Mouse (Mus musculus): ENCODE measurements around the gene Zfp866. TPM values are rescaled to one million over a fixed set of nuclear protein-coding genes. Genes with fewer than 3 reads are reported as not detected.
A peak's percentile ranks its signal among the peaks of the same experiment; 100 is the strongest.

The Zfp866 gene
- polyA plus RNA-seq, 1 experiment from 2014 or later: 42.9 TPM

DNA sequence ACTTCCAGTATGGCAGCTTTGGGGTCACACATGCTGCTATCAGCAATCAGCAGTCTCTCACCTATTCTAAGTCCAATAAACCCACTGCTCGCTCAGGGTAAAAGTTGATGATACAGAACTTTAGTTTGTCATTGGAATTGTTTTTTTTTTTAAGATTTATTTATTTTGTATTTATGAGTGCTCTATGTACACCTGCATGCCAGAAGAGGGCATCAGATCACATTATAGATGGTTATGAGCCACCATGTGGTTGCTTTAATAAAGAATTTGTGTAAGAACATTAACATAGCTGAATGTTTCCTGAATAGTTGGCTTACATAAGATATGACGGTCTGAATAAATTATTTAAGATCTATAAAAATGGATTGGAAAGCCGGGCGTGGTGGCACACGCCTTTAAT lies 32.7 kb downstream of the Zfp866 start:
- ATAC-seq (ENCODE audit: low FRiP score): no peak
- H3K9me3 ChIP-seq: no peaks in the 10 kb centered on the region
- WGBS: 98% methylated on average over 5 of the region's 5 CpGs
- peaks cover 46% of the 10 kb centered on the region for H3K36me3 ChIP-seq
- no peak overlapping the region for H3K4me2 ChIP-seq
- H3K27me3 ChIP-seq: no peaks in the 10 kb centered on the region
- no peak overlapping the region for H3K9ac ChIP-seq
- H3K27ac ChIP-seq: no peak overlapping the region
- no peak overlapping the region for H3K4me3 ChIP-seq
- H3K4me1 ChIP-seq (replicated peaks): no peaks in the 10 kb centered on the region

DNA sequence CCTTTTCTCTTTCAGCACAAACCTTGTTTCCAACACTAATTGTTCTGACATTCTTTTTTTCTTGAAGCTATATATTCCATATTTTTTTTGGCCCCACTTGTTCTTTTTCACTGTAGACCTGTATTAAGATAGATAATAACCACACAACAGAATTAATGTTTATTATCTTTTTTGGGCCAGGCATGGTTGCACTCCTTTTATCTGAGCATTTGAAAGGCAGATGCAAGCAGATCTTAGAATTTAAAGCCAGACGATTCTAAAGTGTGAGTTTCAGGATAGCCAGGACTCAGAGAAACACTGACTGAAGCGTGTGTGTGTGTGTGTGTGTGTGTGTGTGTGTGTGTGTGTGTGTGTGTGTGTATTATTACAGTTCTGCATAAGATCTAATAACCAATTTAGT lies 38.5 kb downstream of the Zfp866 start:
- ATAC-seq (ENCODE audit: low FRiP score): no peak
- Histone ChIP-seq H3K4me2 (no peak overlapping the region), H3K9me3 (no peaks in the 10 kb centered on the region), H3K4me3 (no peak overlapping the region), H3K36me3 (peaks cover 19% of the 10 kb centered on the region), H3K27me3 (no peaks in the 10 kb centered on the region), H3K9ac (no peak overlapping the region), H3K4me1 (replicated peaks) (peaks cover 20% of the 10 kb centered on the region), H3K27ac (no peak overlapping the region)
- 88% methylated on average over 2 of the region's 2 CpGs for WGBS

DNA sequence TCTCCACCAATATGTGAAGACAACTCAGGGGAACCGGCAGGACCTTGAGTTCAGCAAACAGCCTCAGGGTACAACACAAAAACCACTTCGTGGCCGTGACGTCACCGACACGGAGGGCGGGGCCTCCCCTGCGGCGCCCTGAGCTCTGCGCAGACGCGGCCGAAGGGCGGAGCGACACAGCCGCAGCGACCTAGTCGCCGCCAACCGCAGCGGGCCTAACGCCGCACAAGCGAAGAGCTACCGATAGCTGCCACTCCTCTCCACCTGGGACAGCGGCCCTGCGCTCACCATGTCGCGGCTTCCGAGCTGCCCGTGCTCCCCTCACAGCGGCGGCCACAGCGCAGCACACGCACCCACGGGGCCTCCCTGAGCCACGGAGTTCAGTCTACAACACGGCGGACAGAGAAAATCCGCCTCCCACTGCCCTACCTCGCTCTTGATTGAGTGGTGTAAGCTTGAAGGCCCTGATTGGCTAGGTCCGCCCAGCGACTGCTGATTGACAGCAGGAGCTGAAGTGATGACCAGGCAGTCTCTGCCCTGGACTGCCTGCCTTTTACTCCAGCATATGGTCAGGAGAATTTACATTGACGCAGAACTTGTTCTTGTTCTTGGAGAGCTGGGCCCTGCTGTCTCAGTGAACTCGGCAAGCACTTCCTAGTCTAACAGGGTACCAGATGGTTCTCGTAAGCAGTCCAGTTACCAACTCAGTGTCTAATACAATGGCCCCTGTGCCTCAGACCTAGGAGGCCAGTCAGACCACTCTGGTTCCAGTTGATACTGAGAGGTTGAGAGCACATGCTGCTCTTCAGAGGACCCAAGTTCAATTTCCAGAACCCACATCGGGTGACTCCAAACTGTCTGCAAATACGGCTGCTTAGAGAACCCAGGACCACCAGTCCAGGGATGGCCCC lies 41.2 kb downstream of the Zfp866 start, which contains the start of gene Zfp963:
Zfp963 (minus strand) TSS at position 427 of the 911 bp plus-strand sequence.
- WGBS: 3% methylated on average over 48 of the region's 48 CpGs
- H3K36me3 ChIP-seq: peaks cover 10% of the 10 kb centered on the region; the same call in 1 of the 2 replicates
- no peaks in the 10 kb centered on the region for H3K27me3 ChIP-seq
- H3K9ac ChIP-seq: peak within 1 kb of the TSS; percentile 82
- peak within 1 kb of the TSS; percentile 53 for H3K4me2 ChIP-seq
- H3K9me3 ChIP-seq: no peaks in the 10 kb centered on the region
- peak within 1 kb of the TSS; percentile 99 for H3K27ac ChIP-seq
- peak; percentile 99 for ATAC-seq (ENCODE audit: low FRiP score)
- peak within 1 kb of the TSS; percentile 62 for H3K4me3 ChIP-seq
- peaks cover 20% of the 10 kb centered on the region for H3K4me1 ChIP-seq (replicated peaks)

- no peak for ATAC-seq (ENCODE audit: low FRiP score)
- Histone ChIP-seq H3K4me1 (replicated peaks) (no peaks in the 10 kb centered on the region), H3K36me3 (peaks cover 29% of the 10 kb centered on the region), H3K4me3 (no peak overlapping the region), H3K27me3 (no peaks in the 10 kb centered on the region), H3K4me2 (no peak overlapping the region), H3K27ac (no peak overlapping the region), H3K9ac (no peak overlapping the region), H3K9me3 (no peaks in the 10 kb centered on the region)
- WGBS: 85% methylated on average over 2 of the region's 2 CpGs
These were observed 49.7 kb downstream of the Zfp866 start for GRCm38 (mm10) chr8:69741231-69741630.

GRCm38 (mm10) chr8:69740763-69741162 lies 50.2 kb downstream of the Zfp866 start:
- Histone ChIP-seq H3K9ac (no peak overlapping the region), H3K36me3 (peaks cover 29% of the 10 kb centered on the region), H3K9me3 (no peaks in the 10 kb centered on the region), H3K4me1 (replicated peaks) (no peaks in the 10 kb centered on the region), H3K4me3 (no peak overlapping the region), H3K4me2 (no peak overlapping the region), H3K27me3 (no peaks in the 10 kb centered on the region), H3K27ac (no peak overlapping the region)
- 92% methylated on average over 6 of the region's 6 CpGs for WGBS
- no peak for ATAC-seq (ENCODE audit: low FRiP score)

DNA sequence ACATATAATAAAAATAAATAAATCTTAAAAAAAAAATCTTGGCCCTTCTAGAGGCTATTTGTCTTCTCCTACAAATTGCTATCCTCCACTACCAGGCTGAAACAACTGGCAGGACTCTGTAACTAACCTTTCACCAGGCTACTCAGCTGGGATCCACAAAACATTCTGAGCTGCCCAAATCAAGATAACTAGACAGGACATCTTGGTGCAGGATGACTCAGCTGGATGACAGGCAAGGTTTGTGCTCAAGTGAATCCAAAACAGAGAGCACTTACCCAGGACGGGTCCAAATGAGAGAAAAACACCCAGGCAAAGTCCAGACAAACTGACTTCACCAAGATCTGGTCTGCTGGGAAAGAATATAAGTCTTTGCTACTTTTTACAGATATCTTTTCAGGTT lies 55.5 kb downstream of the Zfp866 start:
- Histone ChIP-seq H3K9ac (no peak overlapping the region), H3K36me3 (no peaks in the 10 kb centered on the region; the same call in 1 of the 2 replicates), H3K4me2 (no peak overlapping the region), H3K27me3 (no peaks in the 10 kb centered on the region), H3K9me3 (no peaks in the 10 kb centered on the region), H3K27ac (no peak overlapping the region), H3K4me1 (replicated peaks) (no peaks in the 10 kb centered on the region), H3K4me3 (no peak overlapping the region)
- WGBS: 81% methylated on average over 1 of the region's 1 CpGs
- ATAC-seq (ENCODE audit: low FRiP score): no peak

GRCm38 (mm10) chr8:69717232-69717580 lies 73.8 kb downstream of the Zfp866 start:
- Histone ChIP-seq H3K4me2 (peak overlapping the region; percentile 55), H3K4me1 (replicated peaks) (peaks cover 30% of the 10 kb centered on the region), H3K27me3 (no peaks in the 10 kb centered on the region), H3K9ac (0 out of 2 replicates have a peak overlapping the region, but pooled peaks have one; percentile 46), H3K4me3 (peak overlapping the region; percentile 87), H3K27ac (peak overlapping the region; percentile 76), H3K9me3 (no peaks in the 10 kb centered on the region), H3K36me3 (peaks cover 5% of the 10 kb centered on the region)
- 46% methylated on average over 5 of the region's 5 CpGs for WGBS
- ATAC-seq (ENCODE audit: low FRiP score): peak; percentile 30

GRCm38 (mm10) chr8:69716403-69717231 lies 74.4 kb downstream of the Zfp866 start:
- Histone ChIP-seq H3K4me1 (replicated peaks) (peaks cover 30% of the 10 kb centered on the region), H3K36me3 (peaks cover 5% of the 10 kb centered on the region)

GRCm38 (mm10) chr8:69715366-69715765 lies 75.6 kb downstream of the Zfp866 start:
- Histone ChIP-seq H3K4me2 (peak overlapping the region; percentile 55), H3K27ac (no peak overlapping the region), H3K9me3 (no peaks in the 10 kb centered on the region), H3K36me3 (peaks cover 8% of the 10 kb centered on the region), H3K4me1 (replicated peaks) (peaks cover 30% of the 10 kb centered on the region), H3K4me3 (peak overlapping the region; percentile 87), H3K27me3 (no peaks in the 10 kb centered on the region), H3K9ac (peak overlapping the region; percentile 58)
- 86% methylated on average over 6 of the region's 6 CpGs for WGBS
- no peak for ATAC-seq (ENCODE audit: low FRiP score)

More at GRCm38 (mm10) chr8:69716403-69717231, 74.4 kb downstream of the Zfp866 start:
- Histone ChIP-seq H3K27ac (peak overlapping the region; percentile 100), H3K4me2 (peak overlapping the region; percentile 55), H3K27me3 (no peaks in the 10 kb centered on the region), H3K4me3 (peak overlapping the region; percentile 87), H3K9me3 (no peaks in the 10 kb centered on the region), H3K9ac (peak overlapping the region; percentile 97)
- under 1% methylated on average over 52 of the region's 52 CpGs for WGBS
- peak; percentile 99 for ATAC-seq (ENCODE audit: low FRiP score)

DNA sequence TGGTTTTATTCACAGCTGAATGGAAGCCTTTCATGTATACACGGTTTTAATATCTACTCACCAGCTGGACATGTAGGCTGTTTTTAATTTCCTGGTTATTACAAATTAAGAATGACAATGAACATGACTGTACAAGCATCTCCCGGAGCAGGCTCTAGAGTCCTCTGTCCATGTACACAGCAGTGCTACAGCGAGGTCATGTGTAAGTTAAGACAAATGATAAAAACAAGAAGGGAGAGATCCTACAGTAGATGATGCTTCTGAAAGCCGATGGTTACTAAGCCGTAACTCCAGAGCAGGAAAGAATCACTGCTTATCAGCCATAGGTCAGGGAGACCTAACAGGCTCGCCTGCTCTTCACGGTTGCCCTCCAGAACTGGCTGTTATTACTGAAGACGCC lies 77.5 kb downstream of the Zfp866 start:
- Histone ChIP-seq H3K9me3 (no peaks in the 10 kb centered on the region), H3K4me1 (replicated peaks) (peaks cover 30% of the 10 kb centered on the region), H3K27me3 (no peaks in the 10 kb centered on the region), H3K27ac (no peak overlapping the region), H3K4me2 (no peak overlapping the region), H3K9ac (peak overlapping the region; percentile 5; the same call in 1 of the 2 replicates), H3K36me3 (peaks cover 25% of the 10 kb centered on the region), H3K4me3 (no peak overlapping the region)
- no peak for ATAC-seq (ENCODE audit: low FRiP score)
- WGBS: 94% methylated on average over 8 of the region's 8 CpGs
